ENCODE assay signal across 9 mouse cellular contexts in genomic region chr11:97802194-97802470, GRCm38 (mm10). TPM values are rescaled to one million over a fixed set of nuclear protein-coding genes. Genes with fewer than 3 reads are reported as not detected.
DNase-seq lines count a peak whose midpoint lies in the region; ATAC-seq and TF ChIP-seq lines count a peak whose summit lies in the region.
"Had no signal": no experiment of that assay in that cellular context is flagged by ENCODE, and none has a peak within 500 bp of the region (broad histone marks: within the 10 kb centered on the region; RNA-seq: fewer than 3 reads in every experiment).

No protein-coding gene starts in this region.

- 17% methylated on average over 1 of the region's 1 CpGs for WGBS in kidney, embryonic 15.5 days
- 31% methylated on average over 1 of the region's 1 CpGs for WGBS in embryonic facial prominence, embryonic 15.5 days
- 11% methylated on average over 1 of the region's 1 CpGs for WGBS in intestine, postnatal 0 days

- no peak for DNase-seq in kidney, postnatal 25 days
- no peak for DNase-seq in embryo, embryonic 11 days
- DNase-seq in cerebellum, postnatal 4 days (ENCODE audit: low spot score in 2 of 2), result no peak

- peak overlapping the region; percentile 90 for H3K4me2 ChIP-seq in kidney, embryonic 15.5 days
- peak overlapping the region; percentile 64 for H3K4me2 ChIP-seq in embryonic facial prominence, embryonic 15.5 days (replicated peaks)
- peak overlapping the region; percentile 74 for H3K4me2 ChIP-seq in intestine, postnatal 0 days (replicated peaks; ENCODE audit: low read depth)
- peak overlapping the region; percentile 79 for H3K4me2 ChIP-seq in myocyte (ENCODE audit: low read depth)

- H3K27me3 ChIP-seq in kidney, embryonic 15.5 days, result no peaks in the 10 kb centered on the region
- H3K27me3 ChIP-seq in embryonic facial prominence, embryonic 15.5 days, result no peaks in the 10 kb centered on the region
- H3K27me3 ChIP-seq in intestine, postnatal 0 days (replicated peaks; ENCODE audit: control insufficient read depth, insufficient read depth, low read length), result no peaks in the 10 kb centered on the region
- no peaks in the 10 kb centered on the region for H3K27me3 ChIP-seq in myocyte (ENCODE audit: control insufficient read depth, insufficient read depth, insufficient read length)

- no peaks in the 10 kb centered on the region for H3K9me3 ChIP-seq in kidney, embryonic 15.5 days (replicated peaks)
- H3K9me3 ChIP-seq in embryonic facial prominence, embryonic 15.5 days (replicated peaks), result no peaks in the 10 kb centered on the region
- H3K9me3 ChIP-seq in intestine, postnatal 0 days (ENCODE audit: control insufficient read depth), result no peaks in the 10 kb centered on the region

- H3K4me3 ChIP-seq in kidney, embryonic 15.5 days (replicated peaks), result peak overlapping the region; percentile 83
- peak overlapping the region; percentile 94 for H3K4me3 ChIP-seq in embryonic facial prominence, embryonic 15.5 days (replicated peaks)
- H3K4me3 ChIP-seq in intestine, postnatal 0 days (ENCODE audit: low read depth, low read length), result no peak overlapping the region
- peak overlapping the region; percentile 97 for H3K4me3 ChIP-seq in myocyte

- TF ChIP-seq CTCF in intestine, postnatal 0 days (IDR thresholded peaks at IDR 0.05; ENCODE audit: low read depth), result no peak

- H3K36me3 ChIP-seq in kidney, embryonic 15.5 days, result peaks cover 4% of the 10 kb centered on the region; the same call in 1 of the 2 replicates
- H3K36me3 ChIP-seq in embryonic facial prominence, embryonic 15.5 days, result peaks cover 3% of the 10 kb centered on the region
- peaks cover 5% of the 10 kb centered on the region; the same call in 1 of the 2 replicates for H3K36me3 ChIP-seq in intestine, postnatal 0 days (ENCODE audit: control insufficient read depth, insufficient read depth)
- H3K36me3 ChIP-seq in myocyte (ENCODE audit: control insufficient read depth, insufficient read depth), result peaks cover 5% of the 10 kb centered on the region

- peak overlapping the region; percentile 99 for H3K27ac ChIP-seq in kidney, embryonic 15.5 days
- peak overlapping the region; percentile 98 for H3K27ac ChIP-seq in embryonic facial prominence, embryonic 15.5 days (replicated peaks)
- peak overlapping the region; percentile 72 for H3K27ac ChIP-seq in intestine, postnatal 0 days (ENCODE audit: low read depth, low read length)

- no peak for TF ChIP-seq POLR2A in myocyte (IDR thresholded peaks at IDR 0.05; ENCODE audit: insufficient read length, low read depth)

- H3K9ac ChIP-seq in kidney, embryonic 15.5 days, result no peak overlapping the region
- no peak overlapping the region for H3K9ac ChIP-seq in embryonic facial prominence, embryonic 15.5 days
- no peak overlapping the region for H3K9ac ChIP-seq in intestine, postnatal 0 days (ENCODE audit: low read depth, low read length)

- H3K4me1 ChIP-seq in kidney, embryonic 15.5 days, result peaks cover 78% of the 10 kb centered on the region
- H3K4me1 ChIP-seq in embryonic facial prominence, embryonic 15.5 days, result peaks cover 70% of the 10 kb centered on the region
- H3K4me1 ChIP-seq in intestine, postnatal 0 days (replicated peaks; ENCODE audit: control insufficient read depth, insufficient read depth, low read length), result peaks cover 23% of the 10 kb centered on the region

- no peak for ATAC-seq in kidney, embryonic 15.5 days (replicated peaks; ENCODE audit: low FRiP score)
- no peak for ATAC-seq in embryonic facial prominence, embryonic 15.5 days (ENCODE audit: insufficient number of reproducible peaks, low FRiP score, low TSS enrichment, low read depth)
- no peak for ATAC-seq in intestine, postnatal 0 days
- no peak for ATAC-seq in cerebellum, adult (ENCODE audit: insufficient number of reproducible peaks, low FRiP score, low TSS enrichment)

- H3K79me2 ChIP-seq in myocyte (ENCODE audit: control insufficient read depth, insufficient read depth), result peaks cover 68% of the 10 kb centered on the region

- H3ac ChIP-seq in myocyte (ENCODE audit: control insufficient read depth, insufficient read length), result no peak overlapping the region

TF ChIP-seq in myocyte, 11 proteins besides CTCF, POLR2A, EP300 and RAD21:
- no peak for TF ChIP-seq CEBPB (IDR thresholded peaks at IDR 0.05; ENCODE audit: insufficient read depth, poor library complexity, severe bottlenecking)
- TF ChIP-seq USF1 (IDR thresholded peaks at IDR 0.05; ENCODE audit: low read depth), result no peak
- TF ChIP-seq TCF3 (IDR thresholded peaks at IDR 0.05; ENCODE audit: insufficient read length, low read depth), result no peak
- no peak for TF ChIP-seq MYOG (IDR thresholded peaks at IDR 0.05; ENCODE audit: control insufficient read depth in 1 of 3, insufficient read depth in 1 of 3, insufficient read length in 2 of 3, low read depth in 2 of 3)
- TF ChIP-seq E2F4 (IDR thresholded peaks at IDR 0.05; ENCODE audit: insufficient read depth), result no peak
- no peak for TF ChIP-seq REST (IDR thresholded peaks at IDR 0.05; ENCODE audit: insufficient read depth, insufficient read length)
- no peak for TF ChIP-seq MYOD1 (IDR thresholded peaks at IDR 0.05; ENCODE audit: control insufficient read depth in 1 of 3, insufficient read length in 2 of 3, low read depth in 2 of 3)
TF ChIP-seq in myocyte: peak in this region for 0.

RNA-seq across cellular contexts. Expression of gene Lasp1, which starts 3.3 kb away (rescaled TPM):
- polyA plus RNA-seq in kidney, embryonic 15.5 days (2015; fragmentation: Nextera tagmentation; extraction: Ambion mirVana), result 104 and 108 TPM in 2 replicates
- polyA plus RNA-seq in embryonic facial prominence, embryonic 15.5 days (2015; fragmentation: Nextera tagmentation; extraction: Ambion mirVana), result 117 and 121 TPM in 2 replicates
- 98.2 and 103 TPM in 2 replicates for polyA plus RNA-seq in intestine, postnatal 0 days (2015; fragmentation: Nextera tagmentation; extraction: Ambion mirVana)
- polyA plus RNA-seq in myocyte (2012; fragmentation: generic; extraction: Trizol), result 82.6 TPM

RNA-seq across cellular contexts. Expression of gene Rpl23, which starts 19.9 kb away (rescaled TPM):
- 565 and 652 TPM in 2 replicates for polyA plus RNA-seq in kidney, embryonic 15.5 days (2015; fragmentation: Nextera tagmentation; extraction: Ambion mirVana)
- 567 and 575 TPM in 2 replicates for polyA plus RNA-seq in embryonic facial prominence, embryonic 15.5 days (2015; fragmentation: Nextera tagmentation; extraction: Ambion mirVana)
- polyA plus RNA-seq in intestine, postnatal 0 days (2015; fragmentation: Nextera tagmentation; extraction: Ambion mirVana), result 538 and 555 TPM in 2 replicates
- 1,321 TPM for polyA plus RNA-seq in myocyte (2012; fragmentation: generic; extraction: Trizol)

RNA-seq across cellular contexts. Expression of gene 1700001P01Rik, which starts 26.4 kb away (rescaled TPM):
- 0.62 and 0.67 TPM in 2 replicates for polyA plus RNA-seq in kidney, embryonic 15.5 days (2015; fragmentation: Nextera tagmentation; extraction: Ambion mirVana)
- 0.95 TPM in 1 of 2 replicates, not detected in the other for polyA plus RNA-seq in embryonic facial prominence, embryonic 15.5 days (2015; fragmentation: Nextera tagmentation; extraction: Ambion mirVana)
- not detected in 2 replicates for polyA plus RNA-seq in intestine, postnatal 0 days (2015; fragmentation: Nextera tagmentation; extraction: Ambion mirVana)
- polyA plus RNA-seq in myocyte (2012; fragmentation: generic; extraction: Trizol), result 0.07 TPM
- polyA plus RNA-seq: large intestine, adult 2 months had no signal

RNA-seq across cellular contexts. Expression of gene Cwc25, which starts 35.8 kb away (rescaled TPM):
- 19.2 and 19.5 TPM in 2 replicates for polyA plus RNA-seq in kidney, embryonic 15.5 days (2015; fragmentation: Nextera tagmentation; extraction: Ambion mirVana)
- 18.0 and 20.7 TPM in 2 replicates for polyA plus RNA-seq in embryonic facial prominence, embryonic 15.5 days (2015; fragmentation: Nextera tagmentation; extraction: Ambion mirVana)
- polyA plus RNA-seq in intestine, postnatal 0 days (2015; fragmentation: Nextera tagmentation; extraction: Ambion mirVana), result 8.5 and 9.8 TPM in 2 replicates
- polyA plus RNA-seq in myocyte (2012; fragmentation: generic; extraction: Trizol), result 8.9 TPM

RNA-seq across cellular contexts. Expression of gene B230217C12Rik, which starts 38.4 kb away (rescaled TPM):
- 7.4 and 7.5 TPM in 2 replicates for polyA plus RNA-seq in kidney, embryonic 15.5 days (2015; fragmentation: Nextera tagmentation; extraction: Ambion mirVana)
- 6.8 and 7.4 TPM in 2 replicates for polyA plus RNA-seq in embryonic facial prominence, embryonic 15.5 days (2015; fragmentation: Nextera tagmentation; extraction: Ambion mirVana)
- 1.8 and 2.0 TPM in 2 replicates for polyA plus RNA-seq in intestine, postnatal 0 days (2015; fragmentation: Nextera tagmentation; extraction: Ambion mirVana)
- 1.9 TPM for polyA plus RNA-seq in myocyte (2012; fragmentation: generic; extraction: Trizol)
